Mouse (Mus musculus) CH12.LX (cell line): ENCODE results near the gene Vps9d1.
"Not testable (repeated sequence)": the region's sequence is repeated elsewhere in the genome, so short reads cannot be mapped to it uniquely, and the experiment has no call there.

ENCODE experiments used
- CTCF ChIP-seq, 2 experiments: IDR thresholded peaks in 1 of 2; conservative IDR thresholded peaks in 1 of 2; 2 replicates each; pipeline ENCODE4 v1.5.1; 2011 to 2012; ENCODE audit warnings: low read depth in 2 of 2, low read length in 2 of 2, improper control_type of control experiment in 1 of 2, inconsistent platforms in 1 of 2, mild to moderate bottlenecking in 1 of 2, moderate library complexity in 1 of 2
- HCFC1 ChIP-seq: IDR thresholded peaks from 2 replicates; pipeline ENCODE4 v1.6.1; 2012; ENCODE audit warnings: low read depth, mild to moderate bottlenecking, inconsistent platforms, low read length, improper control_type of control experiment
- KAT2A ChIP-seq: IDR thresholded peaks from 2 replicates; pipeline ENCODE4 v1.6.1; 2012; ENCODE audit warnings: low read length, improper control_type of control experiment, inconsistent platforms; ENCODE audit not compliant: insufficient replicate concordance
- MAX ChIP-seq: IDR thresholded peaks from 2 replicates; pipeline ENCODE4 v1.6.1; 2011; ENCODE audit warnings: low read length, improper control_type of control experiment
- MXI1 ChIP-seq: IDR thresholded peaks from 2 replicates; pipeline ENCODE4 v1.6.1; 2011; ENCODE audit warnings: mild to moderate bottlenecking, low read depth, low read length, improper control_type of control experiment
- MYC ChIP-seq: IDR thresholded peaks from 2 replicates; pipeline ENCODE4 v1.6.1; 2011; ENCODE audit warnings: low read depth, mild to moderate bottlenecking, improper control_type of control experiment, low read length
- NELFE ChIP-seq: IDR thresholded peaks from 2 replicates; pipeline ENCODE4 v1.6.1; 2011; ENCODE audit warnings: low read depth, low read length, improper control_type of control experiment
- NRF1 ChIP-seq: IDR thresholded peaks from 2 replicates; pipeline ENCODE4 v1.6.1; 2014; ENCODE audit warnings: low read depth, mild to moderate bottlenecking, inconsistent platforms, low read length, improper control_type of control experiment, moderate library complexity
- POLR2A ChIP-seq: IDR thresholded peaks from 2 replicates; pipeline ENCODE4 v1.6.1; 2011; ENCODE audit warnings: low read depth, mild to moderate bottlenecking, improper control_type of control experiment, low read length
- POLR2AphosphoS2 ChIP-seq: IDR thresholded peaks from 2 replicates; pipeline ENCODE4 v1.6.1; 2011; ENCODE audit warnings: low read depth, low read length, improper control_type of control experiment
- TCF12 ChIP-seq: IDR thresholded peaks from 2 replicates; pipeline ENCODE4 v1.6.1; 2014; ENCODE audit warnings: low read depth, mild to moderate bottlenecking, inconsistent platforms, low read length, improper control_type of control experiment
- ZKSCAN1 ChIP-seq: IDR thresholded peaks from 2 replicates; pipeline ENCODE4 v1.6.1; 2012; ENCODE audit warnings: low read depth, inconsistent platforms, low read length, improper control_type of control experiment, borderline replicate concordance
- ZNF384 ChIP-seq: IDR thresholded peaks from 2 replicates; pipeline ENCODE4 v1.6.1; 2012; ENCODE audit warnings: low read depth, low read length, improper control_type of control experiment, inconsistent platforms

DNA sequence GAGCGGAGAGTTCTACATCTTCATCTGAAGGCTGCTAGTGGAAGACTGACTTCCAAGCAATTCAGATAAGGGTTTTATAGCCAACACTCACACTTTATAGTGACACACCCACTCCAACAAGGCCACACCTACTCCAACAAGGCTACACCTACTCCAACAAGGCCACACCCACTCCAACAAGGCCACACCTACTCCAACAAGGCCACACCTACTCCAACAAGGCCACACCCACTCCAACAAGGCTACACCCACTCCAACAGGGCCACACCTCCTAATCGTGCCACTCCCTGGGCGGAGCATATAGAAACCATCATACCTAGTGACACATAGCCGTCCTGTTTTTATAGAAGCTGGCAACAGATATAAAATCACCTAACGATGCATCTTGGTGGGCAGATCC, 57.1 kb downstream of the Vps9d1 start:
- not testable (repeated sequence) for TF ChIP-seq ZKSCAN1; CTCF (conservative IDR thresholded peaks at IDR 0.05 in 1 of 2, IDR thresholded peaks at IDR 0.05 in 1 of 2; ENCODE audit: low read depth in 2 of 2, low read length in 2 of 2); NELFE; HCFC1; POLR2AphosphoS2; TCF12; MAX; NRF1; KAT2A; POLR2A; MYC; ZNF384; MXI1
